Mouse (Mus musculus) colon, adult 2 months (tissue): ENCODE data around the gene Zfp334. TPM values are rescaled to one million over a fixed set of nuclear protein-coding genes. Genes with fewer than 3 reads are reported as not detected.

Experiments
- polyA plus RNA-seq: library from polyadenylated mRNA; depleted of rRNA; stranded (reverse); fragments of >200 nt; gene quantifications from 2 replicates; pipeline ENCODE4 v1.2.3, GENCODE M21; 2012; rRNA removed

Gene Zfp334
- polyA plus RNA-seq: 0.96 and 1.2 TPM in 2 replicates

DNA sequence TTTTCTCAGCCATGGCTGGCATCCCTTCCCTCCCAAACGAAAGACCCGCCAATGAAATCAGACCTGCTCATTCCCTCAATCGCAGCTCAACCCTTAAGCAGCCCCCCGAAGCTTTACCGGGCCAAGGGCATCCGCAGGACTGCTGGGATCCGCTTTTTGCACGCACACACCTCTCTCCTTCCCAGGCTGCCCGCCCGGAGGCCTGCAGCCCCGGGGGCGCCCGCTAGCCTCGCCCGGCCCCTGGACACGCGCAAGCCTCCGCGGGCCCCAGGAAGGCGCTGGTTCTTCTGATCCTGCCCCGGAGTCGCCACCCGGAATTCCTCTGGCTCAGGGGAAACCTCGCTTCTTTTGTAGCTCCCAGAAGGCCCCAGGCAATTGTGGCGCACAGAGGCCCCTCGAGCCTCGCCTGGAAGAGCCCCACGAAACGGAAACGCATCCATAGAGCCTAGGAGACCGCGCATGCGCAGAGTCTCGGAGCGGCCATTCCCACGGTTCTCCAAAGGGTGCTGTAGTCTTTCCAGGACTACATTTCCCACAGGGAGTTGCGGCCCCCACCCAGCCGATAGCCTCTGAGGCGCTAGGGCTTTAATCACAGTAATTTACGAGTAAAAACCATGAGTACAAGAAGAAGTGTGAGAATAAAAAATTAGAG is at the start of gene Zfp334:
Zfp334 (minus strand) TSS at position 416 of the 652 bp plus-strand sequence.

GRCm38 (mm10) chr2:165368496-165368895 is 19.6 kb downstream of the Zfp334 start, which contains the start of gene Zfp663:
Zfp663 (minus strand) TSS chr2:165368729.

GRCm38 (mm10) chr2:165326304-165327190 is 61.5 kb downstream of the Zfp334 start, which contains the start of gene Elmo2:
Elmo2 (minus strand) TSS chr2:165326479.

Other genes starting within 250 kb of the Zfp334 start
- 0.28 and 0.29 TPM in 2 replicates for gene Cdh22, start 153.4 kb downstream of the Zfp334 start, polyA plus RNA-seq
- gene Slc35c2, start 100.4 kb downstream of the Zfp334 start, polyA plus RNA-seq: 47.3 and 58.3 TPM in 2 replicates
- gene Elmo2, start 61.8 kb downstream of the Zfp334 start, polyA plus RNA-seq: 30.5 and 44.5 TPM in 2 replicates
- not detected in 2 replicates for gene Zfp663, start 19.5 kb downstream of the Zfp334 start, polyA plus RNA-seq
- 0.55 and 0.68 TPM in 2 replicates for gene Ocstamp, start 12.1 kb upstream of the Zfp334 start, polyA plus RNA-seq
- gene Slc13a3, start 85.0 kb upstream of the Zfp334 start, polyA plus RNA-seq: 0.68 and 1.0 TPM in 2 replicates
- 19.5 and 24.3 TPM in 2 replicates for gene Trp53rka, start 105.1 kb upstream of the Zfp334 start, polyA plus RNA-seq
- gene Slc2a10, start 115.5 kb upstream of the Zfp334 start, polyA plus RNA-seq: 19.7 and 20.4 TPM in 2 replicates
- 2.5 and 3.7 TPM in 2 replicates for gene Eya2, start 206.8 kb upstream of the Zfp334 start, polyA plus RNA-seq